Mouse (Mus musculus): ENCODE measurements around the gene Mlec.

DNA sequence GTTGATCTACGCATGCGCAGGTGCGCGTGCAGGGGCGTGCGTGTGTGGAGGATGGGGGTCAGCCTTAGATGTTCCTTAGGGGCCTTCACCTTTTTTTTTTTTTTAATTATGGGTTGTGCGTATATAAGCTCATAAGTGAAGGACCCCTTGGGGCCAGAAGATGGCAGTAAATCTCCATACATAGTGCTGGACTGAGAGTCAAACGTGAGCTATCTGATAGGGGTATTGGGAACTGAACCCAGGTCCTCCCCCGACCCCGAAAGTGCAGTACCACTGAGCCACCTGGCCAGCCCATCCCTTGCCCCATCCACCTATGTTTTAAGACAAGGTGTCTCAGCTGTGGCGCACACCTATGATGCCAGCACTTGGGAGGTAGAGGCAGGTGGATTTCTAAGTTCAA, 21.6 kb upstream of the Mlec start:
- TF ChIP-seq POLR2A (IDR thresholded peaks at IDR 0.05; ENCODE audit: borderline replicate concordance, insufficient read depth, low read length) (no peak), CTCF (IDR thresholded peaks at IDR 0.05; ENCODE audit: borderline replicate concordance, insufficient read depth, low read depth, low read length) (0 out of 2 replicates have a peak, but pooled peaks have one; percentile 7)

Data from cerebellum, adult 2 months (tissue).